Mouse (Mus musculus): ENCODE results near the gene Dppa1. TPM values are rescaled to one million over a fixed set of nuclear protein-coding genes. Genes with fewer than 3 reads are reported as not detected.
"Not testable (repeated sequence)": the region's sequence is repeated elsewhere in the genome, so short reads cannot be mapped to it uniquely, and the experiment has no call there.

Gene Dppa1
- polyA plus RNA-seq, 1 experiment from 2014 or later = not detected

DNA sequence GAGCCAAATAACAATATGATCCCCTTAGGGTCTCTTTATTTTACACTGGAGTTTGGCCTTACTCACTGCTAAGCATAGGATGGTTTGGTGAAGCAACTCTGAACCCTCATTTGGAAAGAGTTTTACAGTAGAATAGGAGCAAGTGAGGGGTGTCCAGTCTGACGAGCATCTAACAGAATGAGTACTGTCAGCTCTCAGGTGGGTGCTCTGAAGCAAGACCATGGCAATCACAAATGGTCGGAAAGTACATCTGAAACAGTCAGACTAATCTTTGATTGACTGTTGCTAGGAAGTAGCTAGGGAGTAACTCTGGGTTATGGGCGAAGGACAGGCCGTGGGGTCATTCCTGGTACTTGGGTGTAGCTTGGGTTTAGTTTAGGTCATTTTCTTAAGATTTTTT lies 6.5 kb upstream of the Dppa1 start:
- DNase-seq (ENCODE audit: low spot score); H3K9me3 ChIP-seq (ENCODE audit: control insufficient read depth, low read length); ATAC-seq (ENCODE audit: low FRiP score); H3K36me3 ChIP-seq (replicated peaks; ENCODE audit: control insufficient read depth, insufficient read depth); H3K4me3 ChIP-seq (replicated peaks; ENCODE audit: low read length); H3K27ac ChIP-seq; H3K4me2 ChIP-seq (replicated peaks); H3K9ac ChIP-seq; H3K27me3 ChIP-seq (ENCODE audit: control insufficient read depth, insufficient read depth, low read length); H3K4me1 ChIP-seq (replicated peaks; ENCODE audit: control insufficient read depth, insufficient read depth, low read length): not testable (repeated sequence)
- WGBS = 90% methylated on average over 4 of the region's 4 CpGs

DNA sequence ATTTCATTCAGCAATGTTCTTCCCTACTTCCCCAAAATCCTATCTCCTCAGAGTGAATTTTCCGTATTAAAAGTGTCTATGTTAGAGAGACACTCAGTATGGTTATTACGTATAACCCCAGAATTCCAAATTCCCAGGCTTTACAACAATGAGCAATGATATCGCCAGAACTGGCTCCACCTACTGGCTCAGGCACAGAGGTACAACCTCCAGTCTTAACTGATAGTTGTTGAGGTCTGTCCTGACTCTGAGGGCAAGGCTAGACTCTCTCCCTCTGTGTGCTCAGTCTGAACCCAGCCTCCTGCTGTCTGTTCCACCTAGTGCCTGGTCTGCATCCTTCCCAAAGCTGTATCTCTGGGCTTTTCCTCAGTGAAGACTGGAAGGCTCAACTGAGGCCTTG lies 2.6 kb upstream of the Dppa1 start:
- Histone ChIP-seq H3K4me3 (replicated peaks; ENCODE audit: low read length) (no peak overlapping the region), H3K27ac (no peak overlapping the region), H3K36me3 (replicated peaks; ENCODE audit: control insufficient read depth, insufficient read depth) (no peaks in the 10 kb centered on the region), H3K9me3 (ENCODE audit: control insufficient read depth, low read length) (no peaks in the 10 kb centered on the region), H3K4me1 (replicated peaks; ENCODE audit: control insufficient read depth, insufficient read depth, low read length) (no peaks in the 10 kb centered on the region), H3K4me2 (replicated peaks) (no peak overlapping the region), H3K9ac (no peak overlapping the region), H3K27me3 (ENCODE audit: control insufficient read depth, insufficient read depth, low read length) (no peaks in the 10 kb centered on the region)
- 34% methylated on average over 3 of the region's 3 CpGs for WGBS
- DNase-seq (ENCODE audit: low spot score) (peak; percentile 64), ATAC-seq (ENCODE audit: low FRiP score) (peak; percentile 57; the same call in 1 of the 2 replicates)

DNA sequence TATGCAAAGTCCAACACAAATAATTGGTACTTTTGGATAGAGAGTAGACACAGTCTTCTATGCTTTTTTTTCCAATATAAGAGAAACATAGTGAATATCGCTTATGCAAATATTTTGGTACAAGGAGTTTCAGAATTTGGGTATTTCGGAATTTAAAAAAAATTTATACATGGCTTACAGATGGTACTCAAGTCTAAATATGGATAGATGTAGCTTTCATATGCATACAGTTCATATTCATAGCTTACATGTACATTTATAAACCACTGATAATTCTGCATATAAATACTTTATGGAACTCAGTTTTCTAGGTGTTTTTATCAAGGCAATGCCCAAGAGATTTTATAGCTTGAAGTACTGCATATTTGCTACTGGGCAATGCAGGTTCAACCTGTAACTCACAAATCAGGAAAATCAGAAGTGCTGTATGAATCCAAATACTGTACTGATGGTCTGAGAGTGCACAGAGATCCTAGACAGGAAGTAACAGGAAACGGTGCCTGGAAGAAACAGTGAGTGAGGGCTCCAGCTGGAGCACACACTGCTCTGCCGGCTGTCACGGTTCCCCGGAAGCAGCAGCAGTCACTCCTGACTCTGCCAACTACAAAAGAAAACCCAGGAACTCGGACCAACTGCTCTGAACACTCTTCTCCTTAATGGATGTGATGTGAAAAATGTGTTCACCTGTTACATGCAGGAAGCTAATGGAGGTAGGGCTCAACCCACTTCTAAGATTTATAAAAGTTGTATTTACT lies 8.5 kb downstream of the Dppa1 start:
- no peak overlapping the region for H3K27ac ChIP-seq
- ATAC-seq (ENCODE audit: low FRiP score) = no peak
- H3K9ac ChIP-seq = no peak overlapping the region
- 72% methylated on average over 7 of the region's 7 CpGs for WGBS
- DNase-seq (ENCODE audit: low spot score) = no peak
- no peaks in the 10 kb centered on the region for H3K27me3 ChIP-seq (ENCODE audit: control insufficient read depth, insufficient read depth, low read length)
- no peaks in the 10 kb centered on the region for H3K36me3 ChIP-seq (replicated peaks; ENCODE audit: control insufficient read depth, insufficient read depth)
- no peak overlapping the region for H3K4me3 ChIP-seq (replicated peaks; ENCODE audit: low read length)
- H3K4me1 ChIP-seq (replicated peaks; ENCODE audit: control insufficient read depth, insufficient read depth, low read length) = no peaks in the 10 kb centered on the region
- no peak overlapping the region for H3K4me2 ChIP-seq (replicated peaks)
- H3K9me3 ChIP-seq (ENCODE audit: control insufficient read depth, low read length) = no peaks in the 10 kb centered on the region

DNA sequence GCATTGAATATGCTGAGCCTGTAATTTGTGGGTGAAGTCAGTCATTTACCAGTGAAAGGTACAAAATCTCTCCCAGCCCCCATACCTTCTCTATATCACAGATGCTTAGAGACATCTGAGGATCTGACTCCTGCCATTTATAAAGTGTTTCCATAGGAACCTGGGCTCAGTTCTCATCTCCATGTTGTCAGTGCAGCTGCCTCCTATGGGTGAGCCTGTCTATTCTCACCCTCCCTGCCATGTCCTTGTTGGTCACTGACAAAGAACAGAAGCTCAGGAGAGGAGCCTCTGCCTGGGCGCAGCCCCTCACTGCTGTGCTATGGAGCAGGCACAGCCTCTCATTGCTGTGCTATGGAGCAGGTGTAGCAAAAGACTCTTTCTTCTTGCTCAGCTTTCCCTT lies 9.1 kb downstream of the Dppa1 start:
- ATAC-seq (ENCODE audit: low FRiP score) (no peak), DNase-seq (ENCODE audit: low spot score) (no peak)
- no peaks in the 10 kb centered on the region for H3K27me3 ChIP-seq (ENCODE audit: control insufficient read depth, insufficient read depth, low read length)
- H3K4me2 ChIP-seq (replicated peaks) = no peak overlapping the region
- no peaks in the 10 kb centered on the region for H3K9me3 ChIP-seq (ENCODE audit: control insufficient read depth, low read length)
- no peak overlapping the region for H3K9ac ChIP-seq
- no peak overlapping the region for H3K4me3 ChIP-seq (replicated peaks; ENCODE audit: low read length)
- no peak overlapping the region for H3K27ac ChIP-seq
- H3K36me3 ChIP-seq (replicated peaks; ENCODE audit: control insufficient read depth, insufficient read depth) = no peaks in the 10 kb centered on the region
- WGBS = 91% methylated on average over 1 of the region's 1 CpGs
- H3K4me1 ChIP-seq (replicated peaks; ENCODE audit: control insufficient read depth, insufficient read depth, low read length) = no peaks in the 10 kb centered on the region

DNA sequence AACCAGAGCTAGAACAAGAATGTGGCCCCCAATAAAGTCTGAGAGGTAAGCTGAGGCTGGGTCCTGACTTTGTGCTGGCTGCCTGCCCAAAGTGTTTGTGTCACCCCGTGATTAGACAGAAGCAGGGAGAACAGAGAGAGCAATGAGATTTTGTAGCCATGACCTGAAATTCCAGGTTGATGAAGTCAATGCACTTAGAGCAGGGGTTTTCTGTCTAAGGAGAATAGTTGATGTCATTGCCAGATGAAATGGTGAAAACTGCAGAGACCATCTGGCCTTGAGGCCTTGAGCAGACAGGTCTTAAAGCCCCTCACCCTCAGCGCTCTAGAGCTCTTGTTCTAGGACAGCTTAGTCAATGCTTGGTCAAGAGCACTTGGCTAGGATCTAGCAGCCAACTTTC lies 36.6 kb downstream of the Dppa1 start:
- H3K9me3 ChIP-seq (ENCODE audit: control insufficient read depth, low read length) = no peaks in the 10 kb centered on the region
- no peak overlapping the region for H3K9ac ChIP-seq
- no peaks in the 10 kb centered on the region for H3K36me3 ChIP-seq (replicated peaks; ENCODE audit: control insufficient read depth, insufficient read depth)
- no peak for DNase-seq (ENCODE audit: low spot score)
- 92% methylated on average over 2 of the region's 2 CpGs for WGBS
- no peak overlapping the region for H3K4me3 ChIP-seq (replicated peaks; ENCODE audit: low read length)
- no peak overlapping the region for H3K4me2 ChIP-seq (replicated peaks)
- ATAC-seq (ENCODE audit: low FRiP score) = no peak
- no peaks in the 10 kb centered on the region for H3K27me3 ChIP-seq (ENCODE audit: control insufficient read depth, insufficient read depth, low read length)
- no peak overlapping the region for H3K27ac ChIP-seq
- H3K4me1 ChIP-seq (replicated peaks; ENCODE audit: control insufficient read depth, insufficient read depth, low read length) = no peaks in the 10 kb centered on the region

DNA sequence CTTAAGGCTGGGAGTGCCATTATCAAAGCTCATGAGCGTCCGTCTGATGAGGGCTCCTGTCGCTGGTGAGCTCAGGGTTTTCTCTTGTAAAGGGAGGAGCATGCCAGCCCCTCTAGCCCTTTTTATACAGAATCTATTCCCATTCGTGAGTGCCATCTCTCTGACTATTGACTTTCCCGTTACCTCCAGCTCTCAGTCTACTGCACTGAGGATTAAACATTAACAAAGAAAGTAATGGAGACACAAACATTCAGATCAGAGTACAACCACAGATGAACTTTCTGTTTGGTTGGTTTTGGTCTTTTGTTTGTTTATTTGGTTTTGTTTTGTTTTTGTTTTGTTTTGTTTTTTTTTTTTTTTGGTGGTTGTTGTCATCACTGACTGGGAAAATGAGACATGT lies 46.3 kb downstream of the Dppa1 start:
- no peak for DNase-seq (ENCODE audit: low spot score)
- no peak overlapping the region for H3K4me2 ChIP-seq (replicated peaks)
- no peak for ATAC-seq (ENCODE audit: low FRiP score)
- H3K9ac ChIP-seq = no peak overlapping the region
- no peaks in the 10 kb centered on the region for H3K36me3 ChIP-seq (replicated peaks; ENCODE audit: control insufficient read depth, insufficient read depth)
- H3K9me3 ChIP-seq (ENCODE audit: control insufficient read depth, low read length) = no peaks in the 10 kb centered on the region
- H3K4me1 ChIP-seq (replicated peaks; ENCODE audit: control insufficient read depth, insufficient read depth, low read length) = no peaks in the 10 kb centered on the region
- H3K4me3 ChIP-seq (replicated peaks; ENCODE audit: low read length) = no peak overlapping the region
- H3K27ac ChIP-seq = no peak overlapping the region
- no peaks in the 10 kb centered on the region for H3K27me3 ChIP-seq (ENCODE audit: control insufficient read depth, insufficient read depth, low read length)
- 82% methylated on average over 5 of the region's 5 CpGs for WGBS

DNA sequence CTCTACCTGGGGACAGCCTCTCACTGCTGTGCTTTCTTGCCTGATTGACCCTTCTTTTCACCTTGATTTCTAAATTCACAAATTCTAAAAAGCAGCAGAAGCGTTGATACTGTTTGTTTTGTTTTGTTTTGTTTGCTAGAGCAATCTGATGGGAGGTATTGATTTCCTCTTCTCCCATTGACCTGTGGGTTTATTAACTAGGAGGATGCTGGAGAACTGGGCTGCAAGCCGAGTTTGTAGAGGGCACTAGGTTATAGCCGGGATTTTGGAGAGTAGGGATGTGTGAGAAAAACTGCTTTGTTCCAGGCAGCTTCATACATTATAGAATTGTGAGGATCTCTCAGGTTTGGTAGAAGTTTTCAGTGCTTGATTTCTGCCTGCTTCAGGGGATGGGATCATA lies 48.6 kb downstream of the Dppa1 start:
- ATAC-seq (ENCODE audit: low FRiP score) = no peak

DNA sequence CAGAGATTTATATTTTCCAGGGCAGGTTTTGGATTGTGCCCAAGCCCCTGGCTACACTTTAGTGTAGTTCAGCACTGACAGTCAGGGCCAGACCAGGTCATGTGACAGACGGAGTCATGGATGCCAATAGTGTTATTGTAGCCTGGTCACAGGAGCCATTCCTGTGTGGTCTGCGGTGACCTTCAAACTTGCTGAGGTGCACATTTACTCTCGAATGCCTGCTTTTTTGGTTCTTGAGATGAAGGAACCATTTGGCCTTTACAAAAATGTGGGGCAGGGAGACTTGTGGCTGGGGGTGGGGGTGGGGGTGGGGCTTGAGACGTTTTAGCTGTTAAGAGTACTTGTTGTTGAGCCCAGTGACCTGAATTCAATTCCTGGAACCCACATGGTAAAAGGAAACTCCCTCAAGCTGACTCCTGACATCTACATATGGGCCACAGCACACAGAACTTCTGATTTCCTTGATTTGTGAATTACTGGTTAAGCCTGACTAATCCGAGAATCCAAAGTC lies 50.2 kb downstream of the Dppa1 start:
- Histone ChIP-seq H3K9me3 (ENCODE audit: control insufficient read depth, low read length) (no peaks in the 10 kb centered on the region), H3K9ac (no peak overlapping the region), H3K4me1 (replicated peaks; ENCODE audit: control insufficient read depth, insufficient read depth, low read length) (no peaks in the 10 kb centered on the region), H3K36me3 (replicated peaks; ENCODE audit: control insufficient read depth, insufficient read depth) (no peaks in the 10 kb centered on the region), H3K27ac (no peak overlapping the region), H3K27me3 (ENCODE audit: control insufficient read depth, insufficient read depth, low read length) (no peaks in the 10 kb centered on the region), H3K4me3 (replicated peaks; ENCODE audit: low read length) (no peak overlapping the region), H3K4me2 (replicated peaks) (no peak overlapping the region)
- ATAC-seq (ENCODE audit: low FRiP score) (no peak), DNase-seq (ENCODE audit: low spot score) (no peak)
- WGBS = 71% methylated on average over 5 of the region's 5 CpGs

More for the DNA sequence above, 48.6 kb downstream of the Dppa1 start:
- Histone ChIP-seq H3K4me3 (replicated peaks; ENCODE audit: low read length) (no peak overlapping the region), H3K27ac (no peak overlapping the region), H3K9me3 (ENCODE audit: control insufficient read depth, low read length) (no peaks in the 10 kb centered on the region), H3K4me2 (replicated peaks) (no peak overlapping the region), H3K9ac (no peak overlapping the region), H3K4me1 (replicated peaks; ENCODE audit: control insufficient read depth, insufficient read depth, low read length) (no peaks in the 10 kb centered on the region), H3K27me3 (ENCODE audit: control insufficient read depth, insufficient read depth, low read length) (no peaks in the 10 kb centered on the region), H3K36me3 (replicated peaks; ENCODE audit: control insufficient read depth, insufficient read depth) (no peaks in the 10 kb centered on the region)
- WGBS = 85% methylated on average over 3 of the region's 3 CpGs
- no peak for DNase-seq (ENCODE audit: low spot score)

DNA sequence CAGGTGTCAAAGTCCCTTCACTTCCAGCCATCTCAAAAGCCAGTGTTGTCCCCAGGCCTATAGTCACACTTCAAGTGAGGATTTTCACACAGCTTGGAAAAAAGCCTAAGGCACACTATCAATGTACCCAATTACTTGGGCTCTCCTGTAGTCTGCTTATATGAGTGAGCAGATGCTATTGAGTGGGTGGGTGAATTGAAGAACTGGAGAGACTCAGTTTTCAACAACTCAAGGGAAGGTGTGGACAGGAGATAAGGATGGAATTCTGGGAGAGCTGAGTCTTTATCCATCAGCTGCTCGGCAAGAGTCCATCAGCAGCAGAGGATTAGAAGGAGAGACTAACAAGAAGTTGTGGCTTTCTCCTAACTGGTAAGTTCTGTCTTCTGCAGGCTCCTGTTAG lies 57.7 kb downstream of the Dppa1 start, which contains the start of gene BC053393:
BC053393 (plus strand) TSS at position 210 of the 400 bp plus-strand sequence.
- ATAC-seq (ENCODE audit: low FRiP score) = no peak
- no peaks in the 10 kb centered on the region for H3K9me3 ChIP-seq (ENCODE audit: control insufficient read depth, low read length)
- no peak within 1 kb of the TSS for H3K27ac ChIP-seq
- 94% methylated on average over 1 of the region's 1 CpGs for WGBS
- no peaks in the 10 kb centered on the region for H3K27me3 ChIP-seq (ENCODE audit: control insufficient read depth, insufficient read depth, low read length)
- no peaks in the 10 kb centered on the region for H3K36me3 ChIP-seq (replicated peaks; ENCODE audit: control insufficient read depth, insufficient read depth)
- no peak within 1 kb of the TSS for H3K4me2 ChIP-seq (replicated peaks)
- H3K9ac ChIP-seq = no peak within 1 kb of the TSS
- no peak within 1 kb of the TSS for H3K4me3 ChIP-seq (replicated peaks; ENCODE audit: low read length)
- no peak for DNase-seq (ENCODE audit: low spot score)
- H3K4me1 ChIP-seq (replicated peaks; ENCODE audit: control insufficient read depth, insufficient read depth, low read length) = no peaks in the 10 kb centered on the region
